Mouse (Mus musculus): Measurements from ENCODE around the gene Nek9. TPM values are rescaled to one million over a fixed set of nuclear protein-coding genes. Genes with fewer than 3 reads are reported as not detected.

Gene Nek9
- 17.0 and 19.1 TPM in 2 replicates for total RNA-seq (2014; rRNA removed)
- polyA plus RNA-seq (2012; rRNA removed) = 13.7 and 14.0 TPM in 2 replicates

GRCm38 (mm10) chr12:85339243-85339729, at the start of gene Nek9:
Gene Nek9, minus strand, starts transcription at chr12:85339362.
- peak; percentile 70 for TF ChIP-seq POLR2A (IDR thresholded peaks at IDR 0.05; ENCODE audit: extremely low read depth, insufficient read depth, low read length)
- TF ChIP-seq CTCF (IDR thresholded peaks at IDR 0.05; ENCODE audit: low read depth, low read length) = no peak
- DNase-seq (ENCODE audit: extremely low read depth, low read depth, low spot score) = peak; percentile 80
- Histone ChIP-seq H3K27me3 (ENCODE audit: control insufficient read depth, insufficient read depth, low read length) (no peaks in the 10 kb centered on the region), H3K79me2 (ENCODE audit: control insufficient read depth, insufficient read depth, low read length) (peaks cover 3% of the 10 kb centered on the region; the same call in 1 of the 2 replicates), H3K4me1 (ENCODE audit: control insufficient read depth, insufficient read depth, low read length) (peaks cover 11% of the 10 kb centered on the region), H3K36me3 (ENCODE audit: control insufficient read depth, insufficient read depth, low read length) (peaks cover 17% of the 10 kb centered on the region), H3K9ac (ENCODE audit: low read depth, low read length) (peak within 1 kb of the TSS; percentile 94), H3K4me3 (ENCODE audit: insufficient read depth, low read depth, low read length) (peak within 1 kb of the TSS; percentile 70), H3K27ac (replicated peaks; ENCODE audit: insufficient read depth, low read depth, low read length) (peak within 1 kb of the TSS; percentile 75)
- WGBS = under 1% methylated on average over 36 of the region's 36 CpGs

- no peak for TF ChIP-seq CTCF (IDR thresholded peaks at IDR 0.05; ENCODE audit: low read depth, low read length)
- TF ChIP-seq POLR2A (IDR thresholded peaks at IDR 0.05; ENCODE audit: extremely low read depth, insufficient read depth, low read length) = no peak
- Histone ChIP-seq H3K79me2 (ENCODE audit: control insufficient read depth, insufficient read depth, low read length) (no peaks in the 10 kb centered on the region), H3K4me1 (ENCODE audit: control insufficient read depth, insufficient read depth, low read length) (0 out of 2 replicates have a peak, but pooled peaks cover 2% of the 10 kb centered on the region), H3K27me3 (ENCODE audit: control insufficient read depth, insufficient read depth, low read length) (no peaks in the 10 kb centered on the region), H3K9ac (ENCODE audit: low read depth, low read length) (no peak overlapping the region), H3K36me3 (ENCODE audit: control insufficient read depth, insufficient read depth, low read length) (no peaks in the 10 kb centered on the region), H3K27ac (replicated peaks; ENCODE audit: insufficient read depth, low read depth, low read length) (no peak overlapping the region), H3K4me3 (ENCODE audit: insufficient read depth, low read depth, low read length) (no peak overlapping the region)
- DNase-seq (ENCODE audit: extremely low read depth, low read depth, low spot score) = no peak
- 56% methylated on average over 5 of the region's 5 CpGs for WGBS
Measured at GRCm38 (mm10) chr12:85385995-85386375, 46.8 kb upstream of the Nek9 start.

GRCm38 (mm10) chr12:85385329-85385994, 46.3 kb upstream of the Nek9 start:
- no peak overlapping the region for H3K4me3 ChIP-seq (ENCODE audit: insufficient read depth, low read depth, low read length)
- 0 out of 2 replicates have a peak, but pooled peaks cover 2% of the 10 kb centered on the region for H3K4me1 ChIP-seq (ENCODE audit: control insufficient read depth, insufficient read depth, low read length)
- H3K9ac ChIP-seq (ENCODE audit: low read depth, low read length) = no peak overlapping the region
- no peaks in the 10 kb centered on the region for H3K27me3 ChIP-seq (ENCODE audit: control insufficient read depth, insufficient read depth, low read length)
- no peaks in the 10 kb centered on the region for H3K36me3 ChIP-seq (ENCODE audit: control insufficient read depth, insufficient read depth, low read length)
- H3K27ac ChIP-seq (replicated peaks; ENCODE audit: insufficient read depth, low read depth, low read length) = peak overlapping the region; percentile 70
- H3K79me2 ChIP-seq (ENCODE audit: control insufficient read depth, insufficient read depth, low read length) = no peaks in the 10 kb centered on the region
- TF ChIP-seq CTCF (IDR thresholded peaks at IDR 0.05; ENCODE audit: low read depth, low read length) (no peak), POLR2A (IDR thresholded peaks at IDR 0.05; ENCODE audit: extremely low read depth, insufficient read depth, low read length) (no peak)
- DNase-seq (ENCODE audit: extremely low read depth, low read depth, low spot score) = peak; percentile 49
- 76% methylated on average over 10 of the region's 10 CpGs for WGBS

DNA sequence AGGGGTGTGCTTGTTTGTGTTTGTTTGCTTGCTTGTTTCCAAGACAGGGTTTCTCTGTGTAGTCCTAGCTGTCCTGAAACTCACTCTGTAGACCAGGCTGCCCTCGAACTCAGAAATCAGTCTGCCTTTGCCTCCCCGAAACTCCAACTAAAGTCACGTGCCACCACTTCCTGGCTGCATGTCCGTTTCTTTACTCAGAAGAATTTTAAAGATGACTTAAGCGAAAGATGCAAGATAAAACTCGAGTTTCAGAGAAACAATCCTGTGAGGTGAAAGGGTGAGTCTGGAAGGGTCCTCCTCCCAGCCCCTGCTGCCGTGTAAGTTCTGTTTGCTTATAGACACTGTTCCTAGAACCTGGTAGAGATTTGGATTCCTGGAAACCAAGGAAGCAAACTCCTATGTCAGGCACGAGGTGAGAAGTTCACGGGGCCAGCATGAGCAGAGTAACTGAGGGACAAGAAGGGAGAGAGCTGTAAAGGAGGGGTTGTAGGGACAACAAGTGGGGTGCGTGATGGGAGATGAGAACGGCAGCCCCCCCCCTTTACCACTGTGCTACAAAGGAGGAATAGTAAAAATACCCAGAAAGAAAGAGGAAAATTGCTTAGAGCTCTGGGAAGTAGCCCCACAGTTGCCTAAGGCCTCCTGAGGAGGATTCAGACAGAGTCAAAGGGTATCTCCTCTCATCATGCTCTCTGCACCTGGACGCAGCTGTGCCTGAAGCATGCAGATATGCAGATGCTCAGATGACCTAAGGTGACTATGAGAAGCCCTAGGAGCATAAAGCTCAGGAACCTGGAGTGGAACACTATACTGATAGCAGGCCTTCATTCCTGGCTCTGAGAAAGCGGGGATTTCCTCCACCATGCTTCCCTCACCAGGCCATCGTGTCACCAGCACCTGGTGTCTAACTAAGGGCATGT, 43.9 kb upstream of the Nek9 start:
- Histone ChIP-seq H3K9ac (ENCODE audit: low read depth, low read length) (no peak overlapping the region), H3K27ac (replicated peaks; ENCODE audit: insufficient read depth, low read depth, low read length) (no peak overlapping the region), H3K79me2 (ENCODE audit: control insufficient read depth, insufficient read depth, low read length) (no peaks in the 10 kb centered on the region), H3K4me1 (ENCODE audit: control insufficient read depth, insufficient read depth, low read length) (0 out of 2 replicates have a peak, but pooled peaks cover 2% of the 10 kb centered on the region), H3K27me3 (ENCODE audit: control insufficient read depth, insufficient read depth, low read length) (no peaks in the 10 kb centered on the region), H3K36me3 (ENCODE audit: control insufficient read depth, insufficient read depth, low read length) (no peaks in the 10 kb centered on the region), H3K4me3 (ENCODE audit: insufficient read depth, low read depth, low read length) (no peak overlapping the region)
- WGBS = 67% methylated on average over 14 of the region's 14 CpGs
- DNase-seq (ENCODE audit: extremely low read depth, low read depth, low spot score) = no peak
- TF ChIP-seq POLR2A (IDR thresholded peaks at IDR 0.05; ENCODE audit: extremely low read depth, insufficient read depth, low read length) = no peak
- no peak for TF ChIP-seq CTCF (IDR thresholded peaks at IDR 0.05; ENCODE audit: low read depth, low read length)

GRCm38 (mm10) chr12:85381570-85381969, 42.4 kb upstream of the Nek9 start:
- WGBS = 43% methylated on average over 6 of the region's 6 CpGs
- DNase-seq (ENCODE audit: extremely low read depth, low read depth, low spot score) = no peak
- no peaks in the 10 kb centered on the region for H3K79me2 ChIP-seq (ENCODE audit: control insufficient read depth, insufficient read depth, low read length)
- no peaks in the 10 kb centered on the region for H3K36me3 ChIP-seq (ENCODE audit: control insufficient read depth, insufficient read depth, low read length)
- H3K27me3 ChIP-seq (ENCODE audit: control insufficient read depth, insufficient read depth, low read length) = no peaks in the 10 kb centered on the region
- H3K9ac ChIP-seq (ENCODE audit: low read depth, low read length) = no peak overlapping the region
- no peak overlapping the region for H3K27ac ChIP-seq (replicated peaks; ENCODE audit: insufficient read depth, low read depth, low read length)
- no peak overlapping the region for H3K4me3 ChIP-seq (ENCODE audit: insufficient read depth, low read depth, low read length)
- TF ChIP-seq POLR2A (IDR thresholded peaks at IDR 0.05; ENCODE audit: extremely low read depth, insufficient read depth, low read length) = no peak
- no peak for TF ChIP-seq CTCF (IDR thresholded peaks at IDR 0.05; ENCODE audit: low read depth, low read length)
- 0 out of 2 replicates have a peak, but pooled peaks cover 2% of the 10 kb centered on the region for H3K4me1 ChIP-seq (ENCODE audit: control insufficient read depth, insufficient read depth, low read length)

All from liver, adult 2 months (tissue).